15 mouse cellular contexts compared by ENCODE assay signal in genomic region chr13:47948098-47948865, GRCm38 (mm10).
A peak's percentile ranks its signal among the peaks of the same experiment; 100 is the strongest.
DNase-seq lines count a peak whose midpoint lies in the region; ATAC-seq and TF ChIP-seq lines count a peak whose summit lies in the region.
"Had no signal": no experiment of that assay in that cellular context is flagged by ENCODE, and none has a peak within 500 bp of the region (broad histone marks: within the 10 kb centered on the region; RNA-seq: fewer than 3 reads in every experiment).

No protein-coding gene starts in this region.

- no peak for TF ChIP-seq CTCF in lung, adult 2 months (IDR thresholded peaks at IDR 0.05; ENCODE audit: insufficient read depth, low read length)
- TF ChIP-seq CTCF in heart, adult 2 months (IDR thresholded peaks at IDR 0.05), result no peak

- H3K27ac ChIP-seq in hindbrain, embryonic 16.5 days (ENCODE audit: low read depth, low read length), result peak overlapping the region; percentile 44; the same call in 1 of the 2 replicates
- no peak overlapping the region for H3K27ac ChIP-seq in heart, adult 2 months
- H3K27ac ChIP-seq: embryonic facial prominence, embryonic 12.5 days; liver, embryonic 14.5 days; stomach, embryonic 15.5 days had no signal

- H3K4me3 ChIP-seq in lung, adult 2 months (replicated peaks; ENCODE audit: extremely low read depth, low read depth, low read length), result no peak overlapping the region
- no peak overlapping the region for H3K4me3 ChIP-seq in hindbrain, embryonic 16.5 days (ENCODE audit: low read length)
- no peak overlapping the region for H3K4me3 ChIP-seq in heart, adult 2 months
- H3K4me3 ChIP-seq: embryonic facial prominence, embryonic 12.5 days; stomach, embryonic 15.5 days had no signal

- H3K36me3 ChIP-seq in hindbrain, embryonic 16.5 days (ENCODE audit: control insufficient read depth, insufficient read depth, low read length), result no peaks in the 10 kb centered on the region
- no peaks in the 10 kb centered on the region for H3K36me3 ChIP-seq in heart, adult 2 months (ENCODE audit: control insufficient read depth, insufficient read depth, low read length)
- H3K36me3 ChIP-seq: embryonic facial prominence, embryonic 12.5 days; stomach, embryonic 15.5 days had no signal

- WGBS in lung, adult 2 months, result 79% methylated on average over 10 of the region's 10 CpGs
- 52% methylated on average over 10 of the region's 10 CpGs for WGBS in hindbrain, embryonic 16.5 days
- WGBS in heart, adult 2 months, result 87% methylated on average over 10 of the region's 10 CpGs

- H3K9me3 ChIP-seq in hindbrain, embryonic 16.5 days (ENCODE audit: control insufficient read depth, low read length), result no peaks in the 10 kb centered on the region
- H3K9me3 ChIP-seq: embryonic facial prominence, embryonic 12.5 days; stomach, embryonic 15.5 days had no signal

- intact Hi-C loops in heart, postnatal 14 days (cut with DNase I), result no loop called here
- intact Hi-C loops in heart, adult 2 months (cut with DNase I), result no loop called here

- 0 out of 2 replicates have a peak, but pooled peaks have one; percentile 38 for ATAC-seq in hindbrain, embryonic 16.5 days

- H3K9ac ChIP-seq in hindbrain, embryonic 16.5 days (ENCODE audit: low read depth, low read length), result no peak overlapping the region
- no peak overlapping the region for H3K9ac ChIP-seq in heart, adult 2 months (ENCODE audit: low read depth, low read length)
- H3K9ac ChIP-seq: embryonic facial prominence, embryonic 12.5 days; liver, embryonic 14.5 days; stomach, embryonic 15.5 days had no signal

- TF ChIP-seq POLR2A in lung, adult 2 months (IDR thresholded peaks at IDR 0.05; ENCODE audit: borderline replicate concordance, extremely low read depth, low read depth, low read length), result no peak
- TF ChIP-seq POLR2A in heart, adult 2 months (IDR thresholded peaks at IDR 0.05; ENCODE audit: insufficient read depth, low read depth, low read length), result no peak

- peak; percentile 76 for DNase-seq in heart, adult 11 months
- no peak for DNase-seq in heart, postnatal 14 days
- DNase-seq in lung, postnatal 10 days, result peak; percentile 10
- no peak for DNase-seq in lung, adult 2 months
- DNase-seq in cerebellum, postnatal 10 days, result peak; percentile 74 to 82
- DNase-seq in heart, adult 2 months, result no peak
- DNase-seq in MN1 (ENCODE audit: low spot score), result no peak
- DNase-seq: heart, adult 18-20 months; heart, postnatal 4 days; right cerebral cortex, postnatal 25 days; thymus, postnatal 36 days had no signal

- no peaks in the 10 kb centered on the region for H3K79me2 ChIP-seq in heart, adult 2 months (replicated peaks; ENCODE audit: control insufficient read depth, insufficient read depth, low read length)

- no peaks in the 10 kb centered on the region for H3K4me1 ChIP-seq in lung, adult 2 months (ENCODE audit: control insufficient read depth, insufficient read depth, low read length)
- peaks cover 11% of the 10 kb centered on the region for H3K4me1 ChIP-seq in hindbrain, embryonic 16.5 days (ENCODE audit: control insufficient read depth, insufficient read depth, low read depth, low read length)
- H3K4me1 ChIP-seq in heart, adult 2 months (ENCODE audit: control insufficient read depth, insufficient read depth, low read length), result no peaks in the 10 kb centered on the region
- H3K4me1 ChIP-seq: embryonic facial prominence, embryonic 12.5 days; stomach, embryonic 15.5 days had no signal

- TF ChIP-seq EP300 in heart, adult 2 months (IDR thresholded peaks at IDR 0.05; ENCODE audit: insufficient read depth, low read depth, low read length), result no peak

- H3K4me2 ChIP-seq in hindbrain, embryonic 16.5 days (ENCODE audit: low read length), result no peak overlapping the region
- H3K4me2 ChIP-seq: embryonic facial prominence, embryonic 12.5 days; stomach, embryonic 15.5 days had no signal

- no peaks in the 10 kb centered on the region for H3K27me3 ChIP-seq in hindbrain, embryonic 16.5 days (replicated peaks; ENCODE audit: control insufficient read depth, insufficient read depth, low read length)
- H3K27me3 ChIP-seq in heart, adult 2 months (ENCODE audit: control insufficient read depth, insufficient read depth, low read length), result no peaks in the 10 kb centered on the region
- H3K27me3 ChIP-seq: stomach, embryonic 15.5 days had no signal

Comparison
In these comparisons a context has a peak if more than half of its experiments do, and no peak if none do; other contexts are left out.
1. DNase-seq: peak in heart, adult 11 months (single experiment), lung, postnatal 10 days (single experiment) and cerebellum, postnatal 10 days (2 of 2); none in heart, postnatal 14 days (0 of 2), lung, adult 2 months (single experiment), heart, adult 2 months (0 of 2) and MN1 (single experiment).